Mouse (Mus musculus) MEL-GATA-1-ER (cell line): ENCODE results near the gene 2410015M20Rik.
A peak's percentile ranks its signal among the peaks of the same experiment; 100 is the strongest.
"Not testable (repeated sequence)": the region's sequence is repeated elsewhere in the genome, so short reads cannot be mapped to it uniquely, and the experiment has no call there.

Source experiments
- DNase-seq: peaks from one replicate; pipeline ENCODE4 v3.0.0-alpha.2; 2012; ENCODE audit warnings: low read depth; ENCODE audit errors: extremely low read depth

2410015M20Rik gene

DNA sequence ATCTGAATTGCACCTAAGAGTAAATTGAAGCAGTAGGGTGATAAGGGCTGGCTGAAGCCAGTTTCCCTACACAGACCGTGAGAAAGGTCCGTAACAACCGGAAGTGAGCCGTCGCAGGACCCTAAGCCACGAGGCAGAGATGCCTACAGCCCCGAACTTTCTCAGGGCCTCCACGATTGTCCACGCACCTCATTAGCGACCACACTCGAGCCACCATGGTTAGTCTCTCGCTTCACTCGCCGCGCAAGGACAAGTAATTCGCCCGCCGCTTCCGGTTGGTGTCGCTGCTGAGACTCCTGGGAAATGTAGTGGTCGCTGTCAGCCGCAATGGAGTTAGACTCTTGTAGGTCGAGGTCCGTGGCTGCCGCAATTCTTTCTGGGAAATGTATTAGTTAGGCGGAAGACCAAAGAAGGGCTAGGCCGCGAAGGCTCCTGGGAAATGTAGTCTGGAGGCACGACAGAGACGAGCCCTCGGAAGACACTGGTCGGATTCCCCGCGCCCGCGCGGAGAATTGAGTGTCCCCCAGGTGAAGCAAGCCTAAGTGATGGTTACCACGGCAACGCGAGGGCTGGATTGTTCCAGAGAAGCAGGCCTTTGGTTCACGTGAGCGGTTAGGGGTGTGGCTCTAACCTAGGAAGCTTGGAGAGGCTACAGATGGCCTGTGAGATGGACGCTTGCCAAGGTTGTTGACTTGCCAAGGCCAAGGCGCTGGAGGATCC lies at the start of gene 2410015M20Rik:
Gene 2410015M20Rik, minus strand, starts transcription at position 320 of the 720 bp plus-strand sequence.
- DNase-seq, result peak; percentile 97

DNA sequence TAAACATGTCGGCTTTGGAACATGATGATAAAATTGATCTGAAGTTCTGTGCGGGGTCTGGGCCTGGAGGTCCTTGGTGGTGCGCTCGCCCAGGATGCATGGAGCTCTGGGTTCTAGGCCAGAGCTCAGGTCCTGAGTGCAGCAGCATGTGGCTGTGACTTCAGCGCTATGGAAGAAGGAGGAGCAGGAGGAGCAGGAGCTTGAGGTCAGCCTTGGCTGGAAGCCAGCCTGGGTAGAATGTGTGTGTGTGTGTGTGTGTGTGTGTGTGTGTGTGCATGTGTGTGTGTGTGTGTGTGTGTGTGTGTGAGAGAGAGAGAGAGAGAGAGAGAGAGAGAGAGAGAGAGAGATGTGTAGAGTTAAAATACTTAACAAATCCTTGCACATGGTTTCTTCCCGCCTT lies 46.6 kb upstream of the 2410015M20Rik start:
- no peak for DNase-seq

DNA sequence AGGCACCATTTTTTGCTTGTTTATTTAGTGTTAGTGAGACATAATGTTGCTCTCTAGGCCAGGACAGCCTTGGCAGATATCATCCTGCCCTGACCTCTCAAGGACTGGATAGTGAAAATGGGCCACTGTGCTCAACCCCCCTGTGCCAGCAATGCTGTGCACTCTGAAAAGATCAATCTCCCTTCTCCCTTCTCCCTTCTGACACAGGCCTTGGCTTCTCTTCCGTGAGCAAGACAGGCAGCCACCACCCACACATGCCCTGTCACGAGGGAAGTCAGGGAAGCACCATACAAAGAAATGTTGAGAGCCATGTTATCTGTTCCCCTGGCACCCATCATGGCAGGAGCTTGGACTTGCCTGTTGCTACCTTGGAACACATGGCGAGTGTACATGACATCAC lies 45.7 kb upstream of the 2410015M20Rik start:
- DNase-seq, result no peak

DNA sequence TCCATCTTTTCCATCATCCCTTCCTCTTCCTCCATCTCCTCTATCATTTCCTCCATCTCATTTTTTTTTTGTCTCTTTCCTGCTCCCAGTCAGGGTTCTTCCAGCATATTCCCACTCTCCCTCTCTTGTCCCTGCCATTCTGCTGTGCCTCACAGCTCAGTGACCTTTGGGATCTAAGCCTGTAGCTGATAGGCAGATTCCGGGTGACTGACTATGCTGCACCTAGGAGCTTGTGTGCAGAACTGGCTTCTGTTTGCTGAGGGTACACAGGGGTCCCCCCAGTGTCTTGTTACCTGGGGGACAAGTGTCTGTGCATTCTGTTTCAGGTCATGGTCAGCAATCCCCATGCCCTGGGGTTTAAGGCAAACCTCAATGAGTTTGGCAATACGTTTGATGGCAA lies 45.2 kb upstream of the 2410015M20Rik start:
- no peak for DNase-seq

DNA sequence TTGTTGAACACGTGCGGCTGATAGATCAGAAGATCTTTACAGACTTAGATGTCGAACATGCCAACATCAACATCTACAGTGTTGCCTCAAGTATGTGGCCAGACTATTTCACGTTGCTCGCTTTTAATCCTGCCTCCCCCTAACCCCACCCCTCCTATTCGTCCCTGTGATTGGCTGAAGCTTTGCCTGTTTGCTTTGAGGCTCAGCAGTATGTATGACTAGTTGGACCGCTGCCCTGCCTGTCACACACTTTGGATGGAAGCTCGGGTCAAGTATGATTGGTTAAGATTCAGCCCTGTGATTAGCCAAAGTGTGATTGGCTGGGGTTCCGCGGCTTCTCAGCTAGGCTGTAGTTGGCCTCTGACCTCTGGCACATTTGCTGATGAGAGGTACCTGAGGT lies 42.2 kb upstream of the 2410015M20Rik start:
- DNase-seq, result no peak

DNA sequence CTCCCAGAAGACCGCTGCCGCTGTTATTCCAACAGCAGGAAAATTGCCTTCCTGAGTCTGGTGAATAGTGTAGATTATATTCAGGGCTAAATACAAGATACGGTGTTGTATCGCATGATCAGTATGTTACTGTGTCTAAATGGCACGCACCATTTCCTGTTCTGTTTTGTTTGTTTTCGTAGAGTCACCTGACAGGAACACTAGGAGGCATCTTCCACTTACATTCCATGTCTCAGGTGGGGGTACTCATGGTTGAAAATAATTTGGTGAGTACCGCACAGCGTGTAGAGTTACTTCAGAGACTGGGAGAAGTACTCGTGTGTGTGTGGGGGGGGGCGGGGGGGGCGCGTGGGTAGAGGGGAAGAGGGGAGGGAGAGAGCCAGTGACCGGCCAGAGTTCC lies 38.0 kb upstream of the 2410015M20Rik start:
- DNase-seq, result no peak

DNA sequence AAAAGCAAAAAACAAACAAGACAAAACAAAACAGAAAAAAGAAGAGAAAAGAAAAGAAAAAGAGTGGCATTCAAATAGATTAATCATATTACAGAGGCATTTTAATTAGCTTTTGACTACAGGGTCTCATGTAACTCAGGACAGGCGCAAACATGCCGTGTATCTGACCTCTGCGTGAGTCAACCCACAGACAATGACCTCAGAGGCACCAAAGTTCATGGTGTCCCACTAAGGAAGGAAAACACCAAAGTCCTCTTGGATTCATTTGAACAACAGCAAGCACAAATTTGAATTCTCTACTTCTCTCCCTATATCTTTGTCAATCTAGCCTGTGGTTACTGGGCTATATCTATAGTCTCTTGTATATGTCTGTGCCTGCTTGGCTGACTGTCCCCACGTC lies 33.7 kb upstream of the 2410015M20Rik start:
- no peak for DNase-seq

DNA sequence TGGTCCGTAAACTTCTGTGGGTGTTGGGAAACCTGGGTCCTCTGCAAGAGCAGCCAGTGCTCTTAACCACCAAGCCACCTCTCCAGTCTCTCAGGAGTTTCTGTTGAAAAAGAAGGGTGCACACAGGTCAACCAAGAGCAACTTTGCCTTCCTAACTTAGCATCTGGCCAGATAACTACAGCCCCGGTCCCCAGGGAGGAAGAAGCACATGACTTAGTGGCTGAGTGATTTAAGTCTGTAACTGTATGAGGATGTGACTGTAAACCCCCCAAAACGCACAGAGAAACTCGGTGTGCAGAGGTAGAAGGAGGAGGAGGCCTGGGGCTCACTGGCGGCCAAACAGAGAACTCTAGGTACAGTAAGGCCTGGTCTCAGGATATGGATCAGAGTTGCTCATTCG lies 24.5 kb upstream of the 2410015M20Rik start:
- no peak for DNase-seq

DNA sequence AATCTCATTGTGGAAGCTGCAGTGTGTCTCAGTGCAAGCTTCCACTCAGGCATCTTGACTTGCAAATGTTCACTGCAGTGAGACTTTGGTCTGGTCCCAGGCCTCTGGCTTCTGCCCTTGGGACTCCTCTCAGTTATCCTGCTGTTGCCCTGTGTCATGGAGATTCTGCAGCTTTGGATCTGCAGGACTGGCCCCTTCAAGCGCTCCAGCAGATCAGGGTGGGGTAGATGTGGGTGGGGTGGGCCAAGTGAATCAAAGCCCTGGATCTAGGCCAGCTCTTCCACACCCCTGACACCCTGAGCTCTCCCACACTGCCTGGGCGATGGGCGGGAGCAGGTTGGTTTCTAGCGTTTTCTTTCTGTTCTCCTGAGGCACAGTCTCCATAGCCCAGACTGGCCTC lies 22.2 kb upstream of the 2410015M20Rik start:
- DNase-seq, result no peak

DNA sequence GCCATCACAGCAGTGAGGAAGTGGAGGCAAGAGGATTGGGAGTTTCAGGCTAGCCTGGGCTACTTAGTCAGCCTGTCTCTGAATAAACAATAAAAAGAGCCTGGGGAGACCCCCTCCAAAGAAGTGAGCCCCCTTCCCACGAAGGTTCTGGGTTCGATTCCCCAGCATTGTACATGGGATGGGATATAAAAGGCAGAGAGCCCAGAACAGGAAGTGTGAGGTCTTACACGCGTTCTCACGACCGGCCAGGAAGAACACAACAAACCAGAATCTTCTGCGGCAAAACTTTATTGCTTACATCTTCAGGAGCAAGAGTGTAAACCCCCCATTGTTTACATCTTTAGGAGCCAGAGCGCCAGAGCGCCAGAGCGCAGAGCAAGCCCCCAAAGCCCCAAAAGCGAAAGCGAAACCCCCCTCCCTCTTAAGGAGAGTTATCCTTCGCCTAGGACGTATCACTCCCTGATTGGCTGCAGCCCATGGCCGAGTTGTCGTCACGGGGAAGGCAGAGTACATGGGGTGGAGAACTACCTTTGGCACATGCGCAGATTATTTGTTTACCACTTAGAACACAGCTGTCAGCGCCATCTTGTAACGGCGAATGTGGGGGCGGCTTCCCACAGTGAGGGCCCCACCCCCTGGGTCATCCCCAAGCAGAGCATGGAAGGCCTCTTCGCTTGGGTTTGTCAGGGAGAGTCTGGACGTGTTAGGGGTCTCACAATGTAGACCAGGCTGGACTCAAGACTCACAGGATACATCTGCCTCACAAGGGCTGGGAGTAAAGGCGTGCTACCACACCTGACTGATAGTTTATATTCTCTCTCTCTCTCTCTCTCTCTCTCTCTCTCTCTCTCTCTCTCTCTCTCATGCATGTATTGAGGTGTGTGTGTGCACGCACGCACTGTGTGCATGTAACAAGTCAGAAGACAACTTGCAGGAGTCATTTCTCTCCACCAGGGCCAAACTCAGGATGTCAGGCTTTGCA lies 20.5 kb upstream of the 2410015M20Rik start:
- not testable (repeated sequence) for DNase-seq

DNA sequence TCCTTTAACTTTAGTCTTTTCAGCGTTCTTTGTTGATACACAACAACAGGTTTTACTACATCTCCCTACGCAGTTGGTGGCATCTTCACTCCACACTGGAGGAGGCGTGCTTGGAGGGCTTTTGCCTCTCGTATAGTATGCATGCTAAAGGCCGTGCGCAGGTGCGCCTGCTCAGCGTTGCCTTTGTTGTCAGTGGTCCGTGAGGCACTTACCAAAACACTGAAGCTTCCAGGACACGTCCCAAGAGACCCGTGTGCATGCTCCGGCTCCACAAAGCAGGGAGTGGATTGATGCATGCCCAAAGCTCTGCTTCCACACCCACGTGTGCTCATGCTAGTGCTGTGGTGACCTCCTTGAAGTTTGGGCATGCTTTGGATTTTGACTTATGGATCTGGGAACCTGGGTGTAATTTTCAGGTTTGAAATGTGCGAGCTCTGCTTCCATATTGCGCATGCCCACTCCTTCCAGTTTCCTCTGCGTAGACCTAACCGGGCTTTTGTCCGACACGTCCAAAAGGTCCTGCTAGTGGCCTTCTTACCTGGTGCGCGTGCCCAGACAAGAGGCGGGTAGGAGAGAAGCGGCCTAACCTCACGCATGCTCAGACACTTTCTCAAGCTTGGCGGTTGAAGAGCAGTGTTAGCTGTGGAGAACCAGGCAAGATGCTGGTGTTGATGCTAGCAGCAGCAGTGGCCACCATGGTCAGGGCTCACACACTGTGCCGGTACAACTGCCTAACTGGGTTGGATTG lies 18.1 kb upstream of the 2410015M20Rik start, which contains the start of gene Catsperd:
Gene Catsperd, plus strand, starts transcription at position 614 of the 748 bp plus-strand sequence.
- DNase-seq, result no peak

DNA sequence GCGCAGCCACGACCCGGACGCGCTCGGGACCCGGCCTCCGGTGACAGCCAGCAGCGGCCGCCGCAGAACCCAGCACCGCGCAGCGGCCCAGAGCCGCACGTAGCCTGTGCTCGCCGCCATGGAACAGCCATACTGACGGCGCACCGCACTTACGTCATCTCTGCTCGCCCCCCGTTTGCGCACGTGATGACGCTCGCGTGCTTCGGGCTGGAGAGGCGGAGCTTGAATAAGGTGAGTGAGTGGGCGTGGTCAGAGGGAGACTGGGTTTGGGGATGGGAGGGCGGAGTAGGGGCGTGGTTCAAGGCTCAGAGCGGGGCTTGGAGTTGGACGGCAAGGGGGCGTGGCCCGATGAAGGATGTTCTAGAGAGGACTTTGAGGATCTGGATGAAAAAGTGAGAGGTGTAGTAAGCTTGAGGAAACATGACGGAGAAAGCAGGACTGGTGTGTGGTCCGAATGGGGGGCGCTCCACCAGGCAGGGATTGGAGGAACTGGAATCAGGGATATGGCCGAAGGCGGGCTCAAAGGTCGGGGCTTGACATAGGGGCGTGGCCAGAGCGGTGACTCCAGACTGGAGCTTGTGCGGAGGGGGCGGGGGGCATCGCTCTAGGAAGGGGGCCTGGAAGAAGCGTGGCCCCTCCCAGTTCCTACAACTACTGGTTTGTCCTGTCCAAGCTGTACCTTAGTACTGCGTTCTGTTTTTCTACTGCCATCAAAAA lies 17.3 kb upstream of the 2410015M20Rik start, which contains the start of gene Lonp1:
Gene Lonp1, minus strand, starts transcription at position 134 of the 717 bp plus-strand sequence.
- DNase-seq, result peak; percentile 92

DNA sequence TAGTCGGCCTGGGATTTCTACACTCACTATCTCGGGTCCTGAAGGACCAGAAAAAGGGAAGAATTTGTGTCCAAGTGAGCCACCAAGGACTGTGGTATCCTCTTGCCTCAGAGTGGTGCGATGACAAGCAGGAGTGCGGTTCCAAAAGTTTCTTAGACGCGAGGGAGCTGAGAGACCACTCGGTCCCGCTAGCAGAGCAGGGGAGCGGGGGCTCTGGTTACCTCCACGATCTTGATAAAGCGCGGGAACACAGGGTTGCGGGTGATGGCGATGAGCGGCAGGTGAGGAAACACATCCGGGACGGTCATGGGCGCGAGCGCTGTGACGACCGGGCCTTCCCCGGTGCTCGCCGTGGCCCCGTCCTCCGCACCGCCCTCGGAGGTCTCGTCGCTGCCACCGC lies 16.7 kb upstream of the 2410015M20Rik start:
- no peak for DNase-seq

DNA sequence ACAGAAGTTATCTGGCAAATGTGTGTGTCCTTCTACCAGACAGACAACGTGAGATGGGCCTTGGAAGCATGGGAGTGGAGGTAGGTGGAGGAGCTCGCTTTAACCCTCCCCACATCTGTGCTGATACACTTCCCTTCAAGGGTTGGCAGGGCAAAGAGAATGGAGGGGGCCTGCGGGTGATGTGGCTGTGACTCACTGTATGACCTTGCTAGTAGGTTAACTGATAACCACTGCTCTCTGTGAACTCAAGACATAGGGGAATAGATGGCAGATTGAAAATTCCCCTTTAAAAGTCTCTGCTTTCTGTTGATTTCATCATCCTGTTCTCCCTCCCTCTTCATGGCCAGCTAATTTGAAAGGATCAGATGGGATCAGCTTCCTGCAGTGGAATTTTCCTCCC lies 15.9 kb upstream of the 2410015M20Rik start:
- DNase-seq, result no peak

DNA sequence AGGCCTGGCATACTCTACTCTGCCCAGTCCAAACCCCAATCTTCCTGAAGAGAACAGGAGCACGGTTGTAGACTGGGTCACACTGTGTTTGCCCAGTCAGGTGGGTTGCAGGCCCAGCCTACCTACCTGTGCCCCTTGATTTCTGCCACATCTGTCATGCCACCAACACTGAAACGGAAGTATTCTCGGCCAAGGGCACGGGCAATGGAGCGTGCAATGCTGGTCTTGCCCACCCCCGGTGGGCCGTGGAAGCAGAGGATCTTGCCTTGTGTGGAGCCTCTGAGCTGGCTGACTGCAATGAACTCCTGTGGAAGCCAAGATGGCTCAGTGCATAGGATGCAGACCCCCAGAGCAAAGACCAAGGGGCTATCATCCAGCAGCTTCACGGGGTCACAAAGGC lies 8.1 kb upstream of the 2410015M20Rik start:
- DNase-seq, result no peak

DNA sequence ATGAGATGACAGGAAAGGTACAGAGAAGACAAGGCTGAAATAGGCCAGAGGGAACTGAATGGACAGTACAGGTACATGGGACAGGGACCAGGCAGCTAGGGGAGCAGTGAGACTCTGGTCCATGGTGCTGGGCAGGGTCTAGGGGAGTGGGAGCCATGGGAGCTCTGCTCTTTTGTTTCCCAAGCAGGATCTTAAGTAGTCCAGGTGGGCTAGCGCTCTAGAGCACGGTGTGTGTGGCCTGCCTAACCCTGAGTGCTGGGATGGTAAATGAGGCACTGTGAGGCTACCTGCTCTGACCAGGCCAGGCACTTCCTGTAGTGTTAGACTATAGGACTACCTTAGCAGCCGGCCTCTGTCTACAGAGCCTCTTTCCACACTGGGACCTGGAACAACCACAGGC lies 7.2 kb upstream of the 2410015M20Rik start:
- no peak for DNase-seq

DNA sequence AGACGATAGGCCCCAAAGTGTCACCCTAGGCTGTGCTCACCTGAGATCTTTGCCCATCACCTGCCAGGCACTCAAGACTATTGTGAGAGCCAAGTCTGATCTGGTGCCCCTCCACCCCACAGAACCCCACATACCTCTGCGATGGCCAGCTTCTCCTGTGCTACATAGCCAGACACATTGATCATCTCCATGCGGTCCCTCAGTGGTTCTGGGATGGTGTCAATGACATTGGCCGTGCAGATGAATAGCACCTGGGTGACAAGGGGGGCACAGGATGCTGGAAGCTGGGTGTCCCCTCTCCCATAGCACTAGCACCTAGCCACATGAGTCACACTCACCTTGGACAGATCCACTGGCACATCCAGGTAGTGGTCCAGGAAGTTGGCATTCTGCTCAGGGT lies 6.2 kb upstream of the 2410015M20Rik start:
- DNase-seq, result no peak

DNA sequence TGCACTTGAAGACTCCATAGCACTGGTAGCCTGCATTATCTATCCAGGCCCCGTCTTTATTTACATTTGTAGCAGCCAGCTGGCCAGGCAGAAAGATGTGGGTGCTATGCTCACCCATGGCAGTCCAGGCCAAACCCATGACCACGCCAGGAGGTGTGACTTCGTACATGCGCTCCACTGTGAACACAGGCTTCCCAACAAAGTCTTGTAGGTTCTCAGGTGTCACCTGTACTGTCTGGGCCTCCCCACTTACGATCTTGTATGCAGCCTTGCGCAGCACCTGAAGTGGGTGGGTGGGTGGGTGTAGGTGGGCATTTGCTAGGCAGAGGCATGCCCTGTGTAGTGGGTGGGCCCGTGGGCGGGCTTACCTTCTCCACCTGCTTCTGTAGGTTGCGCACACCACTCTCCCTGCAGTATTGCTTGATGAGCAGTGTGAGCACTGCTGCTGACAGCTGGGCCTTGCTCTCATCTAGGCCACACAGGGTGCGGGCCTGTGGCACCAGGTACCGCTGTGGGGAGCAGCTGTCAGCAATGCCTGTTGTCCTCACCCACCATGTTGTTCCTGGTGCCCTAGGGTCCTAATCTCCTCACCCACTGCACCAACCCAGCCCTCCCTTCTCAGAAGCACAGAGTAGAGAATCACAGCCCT lies 5.7 kb upstream of the 2410015M20Rik start:
- DNase-seq, result no peak

DNA sequence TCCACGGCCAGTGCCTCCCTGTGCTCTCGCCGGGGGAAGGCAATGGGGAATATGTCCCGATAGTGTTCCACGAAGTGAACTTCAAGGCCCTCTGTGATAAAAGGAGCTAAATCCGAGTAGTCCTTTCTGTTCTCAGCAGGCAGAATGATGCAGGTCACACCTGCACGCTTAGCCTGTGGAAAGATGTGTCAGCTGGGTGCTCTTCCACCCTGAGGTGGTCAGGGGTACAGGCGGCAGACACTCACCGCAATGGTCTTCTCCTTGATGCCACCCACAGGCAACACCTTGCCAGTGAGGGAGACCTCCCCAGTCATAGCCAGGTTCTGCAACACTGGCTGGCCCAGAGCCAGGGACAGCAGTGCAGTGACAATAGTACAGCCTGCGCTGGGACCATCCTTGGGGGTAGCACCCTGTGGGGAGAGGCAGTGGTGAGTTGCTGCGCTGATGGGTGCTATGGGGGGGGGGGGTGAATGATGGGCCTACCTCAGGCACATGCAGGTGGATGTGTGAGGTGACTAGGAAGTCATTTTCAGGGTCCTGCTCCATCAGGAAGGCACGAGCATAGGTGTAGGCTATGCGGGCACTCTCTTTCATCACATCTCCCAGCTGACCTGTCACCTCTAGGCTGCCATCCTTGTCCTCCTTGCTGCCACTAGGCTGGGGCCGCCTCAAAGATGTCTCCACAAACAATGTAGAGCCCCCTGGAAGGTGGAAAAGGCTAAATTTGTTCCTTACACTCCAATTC lies 5.0 kb upstream of the 2410015M20Rik start:
- DNase-seq, result no peak

DNA sequence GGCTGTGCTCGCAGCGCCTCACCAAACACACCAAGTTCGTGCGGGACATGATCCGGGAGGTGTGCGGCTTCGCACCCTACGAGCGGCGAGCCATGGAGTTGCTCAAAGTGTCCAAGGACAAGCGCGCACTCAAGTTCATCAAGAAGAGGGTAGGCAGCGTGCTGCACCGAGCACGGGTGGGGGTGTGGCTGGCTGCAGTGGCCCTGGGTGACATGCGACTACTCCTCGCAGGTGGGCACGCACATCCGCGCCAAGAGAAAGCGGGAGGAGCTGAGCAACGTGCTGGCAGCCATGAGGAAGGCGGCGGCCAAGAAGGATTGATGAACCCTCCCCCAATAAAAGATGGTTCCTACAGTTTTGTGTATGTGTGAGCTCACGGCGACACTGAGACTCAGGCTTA lies 4.3 kb upstream of the 2410015M20Rik start:
- DNase-seq, result not testable (repeated sequence)
